In the genomic region with DNA sequence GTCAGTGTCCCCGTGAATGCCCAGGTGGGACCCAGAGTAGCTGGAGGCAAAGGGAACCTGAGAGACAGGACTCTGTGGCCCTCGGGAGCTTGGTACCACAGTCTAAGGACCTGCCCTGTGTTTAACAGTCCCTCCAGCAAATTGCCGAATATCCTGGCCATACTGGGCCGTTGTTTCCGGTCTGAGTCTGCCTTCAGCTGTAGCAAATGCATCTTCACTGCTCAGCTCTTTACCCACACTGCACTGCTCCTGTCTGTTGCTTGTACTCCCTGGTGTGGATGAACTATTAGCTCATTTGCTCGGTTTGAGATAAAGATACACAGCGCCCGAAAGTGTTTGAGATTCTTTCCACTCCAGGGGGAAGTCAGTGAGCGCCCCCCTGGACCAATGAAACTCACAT, we compare ENCODE assay signal across 15 mouse cellular contexts. TPM values are rescaled to one million over a fixed set of nuclear protein-coding genes. Genes with fewer than 3 reads are reported as not detected.
DNase-seq lines count a peak whose midpoint lies in the region; ATAC-seq and TF ChIP-seq lines count a peak whose summit lies in the region.
"Had no signal": no experiment of that assay in that cellular context is flagged by ENCODE, and none has a peak within 500 bp of the region (broad histone marks: within the 10 kb centered on the region; RNA-seq: fewer than 3 reads in every experiment).

No protein-coding gene starts in this region.

- no peak for DNase-seq in hindbrain, embryonic 10.5 days (ENCODE audit: low spot score)
- no peak for DNase-seq in hindbrain, postnatal 0 days (ENCODE audit: low spot score)
- no peak for DNase-seq in midbrain, embryonic 10.5 days (ENCODE audit: low spot score)
- no peak for DNase-seq in adrenal gland, postnatal 25 days
- DNase-seq: adrenal gland, adult 2 months; cerebellum, postnatal 10 days; heart, adult 18-20 months; right cerebral cortex, postnatal 14 days had no signal

- H3K9me3 ChIP-seq in hindbrain, embryonic 10.5 days, result no peaks in the 10 kb centered on the region
- H3K9me3 ChIP-seq in hindbrain, postnatal 0 days (ENCODE audit: low read length), result no peaks in the 10 kb centered on the region
- no peaks in the 10 kb centered on the region for H3K9me3 ChIP-seq in midbrain, embryonic 10.5 days (replicated peaks)
- H3K9me3 ChIP-seq in midbrain, embryonic 16.5 days (replicated peaks; ENCODE audit: control insufficient read depth, low read length, poor library complexity, severe bottlenecking), result no peaks in the 10 kb centered on the region
- no peaks in the 10 kb centered on the region for H3K9me3 ChIP-seq in embryonic facial prominence, embryonic 15.5 days (replicated peaks)
- H3K9me3 ChIP-seq in neural tube, embryonic 15.5 days (replicated peaks), result no peaks in the 10 kb centered on the region

- peaks cover 90% of the 10 kb centered on the region for H3K27me3 ChIP-seq in hindbrain, embryonic 10.5 days (ENCODE audit: insufficient read depth, poor library complexity, severe bottlenecking)
- H3K27me3 ChIP-seq in hindbrain, postnatal 0 days (ENCODE audit: insufficient read depth, low read length), result peaks cover 60% of the 10 kb centered on the region
- H3K27me3 ChIP-seq in midbrain, embryonic 10.5 days (ENCODE audit: low read depth, poor library complexity, severe bottlenecking), result peaks cover 95% of the 10 kb centered on the region
- H3K27me3 ChIP-seq in midbrain, embryonic 16.5 days (ENCODE audit: control insufficient read depth, insufficient read depth, low read depth, low read length), result peaks cover 55% of the 10 kb centered on the region
- peaks cover 80% of the 10 kb centered on the region for H3K27me3 ChIP-seq in embryonic facial prominence, embryonic 15.5 days
- peaks cover 85% of the 10 kb centered on the region for H3K27me3 ChIP-seq in neural tube, embryonic 15.5 days (replicated peaks)

- no peaks in the 10 kb centered on the region for H3K36me3 ChIP-seq in hindbrain, embryonic 10.5 days
- H3K36me3 ChIP-seq in hindbrain, postnatal 0 days (ENCODE audit: insufficient read depth, low read length), result no peaks in the 10 kb centered on the region
- H3K36me3 ChIP-seq in midbrain, embryonic 10.5 days, result no peaks in the 10 kb centered on the region
- H3K36me3 ChIP-seq in midbrain, embryonic 16.5 days (ENCODE audit: control insufficient read depth, insufficient read depth, low read length), result no peaks in the 10 kb centered on the region
- no peaks in the 10 kb centered on the region for H3K36me3 ChIP-seq in embryonic facial prominence, embryonic 15.5 days
- H3K36me3 ChIP-seq in neural tube, embryonic 15.5 days, result no peaks in the 10 kb centered on the region

- peaks cover 67% of the 10 kb centered on the region for H3K4me1 ChIP-seq in hindbrain, embryonic 10.5 days (replicated peaks)
- no peaks in the 10 kb centered on the region; the same call in 1 of the 2 replicates for H3K4me1 ChIP-seq in hindbrain, postnatal 0 days (ENCODE audit: insufficient read depth, low read length)
- H3K4me1 ChIP-seq in midbrain, embryonic 10.5 days, result peaks cover 81% of the 10 kb centered on the region
- H3K4me1 ChIP-seq in midbrain, embryonic 16.5 days (ENCODE audit: control insufficient read depth, insufficient read depth, low read length), result peaks cover 15% of the 10 kb centered on the region
- peaks cover 52% of the 10 kb centered on the region for H3K4me1 ChIP-seq in embryonic facial prominence, embryonic 15.5 days
- H3K4me1 ChIP-seq in neural tube, embryonic 15.5 days, result peaks cover 50% of the 10 kb centered on the region

- H3K27ac ChIP-seq in hindbrain, embryonic 10.5 days, result 0 out of 2 replicates have a peak overlapping the region, but pooled peaks have one; percentile 35
- H3K27ac ChIP-seq in hindbrain, postnatal 0 days, result no peak overlapping the region
- peak overlapping the region; percentile 33; the same call in 1 of the 2 replicates for H3K27ac ChIP-seq in midbrain, embryonic 10.5 days (replicated peaks)
- H3K27ac ChIP-seq in midbrain, embryonic 16.5 days (ENCODE audit: low read length), result no peak overlapping the region
- H3K27ac ChIP-seq in embryonic facial prominence, embryonic 15.5 days (replicated peaks), result no peak overlapping the region
- no peak overlapping the region for H3K27ac ChIP-seq in neural tube, embryonic 15.5 days (replicated peaks)
- H3K27ac ChIP-seq: layer of hippocampus, adult 2 months had no signal

- peak overlapping the region; percentile 56; the same call in 1 of the 2 replicates for H3K4me3 ChIP-seq in hindbrain, embryonic 10.5 days
- no peak overlapping the region for H3K4me3 ChIP-seq in hindbrain, postnatal 0 days (ENCODE audit: low read length)
- H3K4me3 ChIP-seq in midbrain, embryonic 10.5 days, result peak overlapping the region; percentile 60; the same call in 1 of the 2 replicates
- no peak overlapping the region for H3K4me3 ChIP-seq in midbrain, embryonic 16.5 days (ENCODE audit: low read depth, low read length)
- 0 out of 2 replicates have a peak overlapping the region, but pooled peaks have one; percentile 56 for H3K4me3 ChIP-seq in embryonic facial prominence, embryonic 15.5 days (replicated peaks)
- H3K4me3 ChIP-seq in neural tube, embryonic 15.5 days (replicated peaks), result no peak overlapping the region
- H3K4me3 ChIP-seq: layer of hippocampus, adult 2 months had no signal

- no peak for TF ChIP-seq CTCF in hindbrain, postnatal 0 days (IDR thresholded peaks at IDR 0.05; ENCODE audit: low read depth)

- no peak for ATAC-seq in hindbrain, postnatal 0 days
- ATAC-seq in midbrain, embryonic 16.5 days, result no peak
- ATAC-seq in embryonic facial prominence, embryonic 15.5 days (ENCODE audit: insufficient number of reproducible peaks, low FRiP score, low TSS enrichment, low read depth), result no peak
- no peak for ATAC-seq in neural tube, embryonic 15.5 days (ENCODE audit: low FRiP score)
- ATAC-seq: lung, postnatal 0 days had no signal

- WGBS in hindbrain, embryonic 10.5 days, result 21% methylated on average over 9 of the region's 9 CpGs
- 19% methylated on average over 9 of the region's 9 CpGs for WGBS in hindbrain, postnatal 0 days
- 29% methylated on average over 9 of the region's 9 CpGs for WGBS in midbrain, embryonic 10.5 days
- WGBS in midbrain, embryonic 16.5 days, result 25% methylated on average over 9 of the region's 9 CpGs
- WGBS in embryonic facial prominence, embryonic 15.5 days, result 21% methylated on average over 9 of the region's 9 CpGs
- 19% methylated on average over 9 of the region's 9 CpGs for WGBS in neural tube, embryonic 15.5 days

- H3K4me2 ChIP-seq in hindbrain, postnatal 0 days (ENCODE audit: low read depth, low read length), result no peak overlapping the region
- no peak overlapping the region; the same call in 1 of the 2 replicates for H3K4me2 ChIP-seq in midbrain, embryonic 16.5 days (ENCODE audit: low read length)
- peak overlapping the region; percentile 80; the same call in 1 of the 2 replicates for H3K4me2 ChIP-seq in embryonic facial prominence, embryonic 15.5 days (replicated peaks)
- H3K4me2 ChIP-seq in neural tube, embryonic 15.5 days, result peak overlapping the region; percentile 40
- H3K4me2 ChIP-seq: liver, embryonic 11.5 days had no signal

- no peak overlapping the region for H3K9ac ChIP-seq in hindbrain, postnatal 0 days (replicated peaks; ENCODE audit: low read length)
- H3K9ac ChIP-seq in midbrain, embryonic 16.5 days (ENCODE audit: low read depth, low read length), result no peak overlapping the region
- no peak overlapping the region for H3K9ac ChIP-seq in embryonic facial prominence, embryonic 15.5 days
- H3K9ac ChIP-seq in neural tube, embryonic 15.5 days (replicated peaks), result no peak overlapping the region

RNA-seq across cellular contexts. Expression of gene Rspo1, which starts 2.2 kb away (rescaled TPM):
- polyA plus RNA-seq in hindbrain, embryonic 10.5 days (2016; fragmentation: Nextera tagmentation; extraction: Ambion mirVana), result 14.8 and 17.4 TPM in 2 replicates
- 0.36 and 13.6 TPM in 2 replicates for total RNA-seq in hindbrain, postnatal 0 days (2014; rRNA removed)
- polyA plus RNA-seq in hindbrain, postnatal 0 days (2015; fragmentation: Nextera tagmentation; extraction: Ambion mirVana), result 0.74 and 0.95 TPM in 2 replicates
- 11.0 and 16.4 TPM in 2 replicates for polyA plus RNA-seq in midbrain, embryonic 10.5 days (2016; fragmentation: Nextera tagmentation; extraction: Ambion mirVana)
- polyA plus RNA-seq in midbrain, embryonic 16.5 days (2015; fragmentation: Nextera tagmentation; extraction: Ambion mirVana), result 1.7 and 2.2 TPM in 2 replicates
- 21.7 and 23.5 TPM in 2 replicates for polyA plus RNA-seq in embryonic facial prominence, embryonic 15.5 days (2015; fragmentation: Nextera tagmentation; extraction: Ambion mirVana)
- polyA plus RNA-seq in neural tube, embryonic 15.5 days (2015; fragmentation: Nextera tagmentation; extraction: Ambion mirVana), result 1.2 and 2.8 TPM in 2 replicates
- 2.3 and 3.3 TPM in 2 replicates for total RNA-seq in adrenal gland, postnatal 25 days (2021)
- total RNA-seq: monocyte, adult 5-6 weeks had no signal

RNA-seq across cellular contexts. Expression of gene Gnl2, which starts 28.0 kb away (rescaled TPM):
- polyA plus RNA-seq in hindbrain, embryonic 10.5 days (2016; fragmentation: Nextera tagmentation; extraction: Ambion mirVana), result 76.8 and 86.1 TPM in 2 replicates
- total RNA-seq in hindbrain, postnatal 0 days (2014; rRNA removed), result 22.5 and 26.0 TPM in 2 replicates
- 70.2 and 77.6 TPM in 2 replicates for polyA plus RNA-seq in hindbrain, postnatal 0 days (2015; fragmentation: Nextera tagmentation; extraction: Ambion mirVana)
- polyA plus RNA-seq in midbrain, embryonic 10.5 days (2016; fragmentation: Nextera tagmentation; extraction: Ambion mirVana), result 92.1 TPM in 2 replicates
- polyA plus RNA-seq in midbrain, embryonic 16.5 days (2015; fragmentation: Nextera tagmentation; extraction: Ambion mirVana), result 95.9 and 104 TPM in 2 replicates
- polyA plus RNA-seq in embryonic facial prominence, embryonic 15.5 days (2015; fragmentation: Nextera tagmentation; extraction: Ambion mirVana), result 85.9 and 102 TPM in 2 replicates
- polyA plus RNA-seq in neural tube, embryonic 15.5 days (2015; fragmentation: Nextera tagmentation; extraction: Ambion mirVana), result 88.6 and 91.7 TPM in 2 replicates
- total RNA-seq in adrenal gland, postnatal 25 days (2021), result 52.7 and 56.7 TPM in 2 replicates

RNA-seq across cellular contexts. Expression of gene Cdca8, which starts 49.3 kb away (rescaled TPM):
- polyA plus RNA-seq in hindbrain, embryonic 10.5 days (2016; fragmentation: Nextera tagmentation; extraction: Ambion mirVana), result 224 and 253 TPM in 2 replicates
- total RNA-seq in hindbrain, postnatal 0 days (2014; rRNA removed), result 10.8 and 17.1 TPM in 2 replicates
- 28.9 and 35.1 TPM in 2 replicates for polyA plus RNA-seq in hindbrain, postnatal 0 days (2015; fragmentation: Nextera tagmentation; extraction: Ambion mirVana)
- 271 and 298 TPM in 2 replicates for polyA plus RNA-seq in midbrain, embryonic 10.5 days (2016; fragmentation: Nextera tagmentation; extraction: Ambion mirVana)
- 19.7 and 26.1 TPM in 2 replicates for polyA plus RNA-seq in midbrain, embryonic 16.5 days (2015; fragmentation: Nextera tagmentation; extraction: Ambion mirVana)
- polyA plus RNA-seq in embryonic facial prominence, embryonic 15.5 days (2015; fragmentation: Nextera tagmentation; extraction: Ambion mirVana), result 100.0 and 102 TPM in 2 replicates
- 22.1 and 51.7 TPM in 2 replicates for polyA plus RNA-seq in neural tube, embryonic 15.5 days (2015; fragmentation: Nextera tagmentation; extraction: Ambion mirVana)
- total RNA-seq in adrenal gland, postnatal 25 days (2021), result 8.4 and 15.2 TPM in 2 replicates

RNA-seq across cellular contexts. Expression of gene 9930104L06Rik, which starts 51.5 kb away (rescaled TPM):
- polyA plus RNA-seq in hindbrain, embryonic 10.5 days (2016; fragmentation: Nextera tagmentation; extraction: Ambion mirVana), result 13.3 and 18.0 TPM in 2 replicates
- total RNA-seq in hindbrain, postnatal 0 days (2014; rRNA removed), result 12.8 and 15.5 TPM in 2 replicates
- 9.3 and 9.4 TPM in 2 replicates for polyA plus RNA-seq in hindbrain, postnatal 0 days (2015; fragmentation: Nextera tagmentation; extraction: Ambion mirVana)
- 17.4 and 18.9 TPM in 2 replicates for polyA plus RNA-seq in midbrain, embryonic 10.5 days (2016; fragmentation: Nextera tagmentation; extraction: Ambion mirVana)
- polyA plus RNA-seq in midbrain, embryonic 16.5 days (2015; fragmentation: Nextera tagmentation; extraction: Ambion mirVana), result 16.1 and 17.0 TPM in 2 replicates
- polyA plus RNA-seq in embryonic facial prominence, embryonic 15.5 days (2015; fragmentation: Nextera tagmentation; extraction: Ambion mirVana), result 12.4 and 16.7 TPM in 2 replicates
- 14.2 and 15.2 TPM in 2 replicates for polyA plus RNA-seq in neural tube, embryonic 15.5 days (2015; fragmentation: Nextera tagmentation; extraction: Ambion mirVana)
- total RNA-seq in adrenal gland, postnatal 25 days (2021), result 17.5 and 18.0 TPM in 2 replicates

Comparison
In these comparisons a context has a peak if more than half of its experiments do, and no peak if none do; other contexts are left out.
1. H3K27ac ChIP-seq: peak in hindbrain, embryonic 10.5 days (single experiment) and midbrain, embryonic 10.5 days (single experiment); none in hindbrain, postnatal 0 days (single experiment), midbrain, embryonic 16.5 days (single experiment), embryonic facial prominence, embryonic 15.5 days (single experiment) and neural tube, embryonic 15.5 days (single experiment).
2. H3K4me3 ChIP-seq: peak in hindbrain, embryonic 10.5 days (single experiment), midbrain, embryonic 10.5 days (single experiment) and embryonic facial prominence, embryonic 15.5 days (single experiment); none in hindbrain, postnatal 0 days (single experiment), midbrain, embryonic 16.5 days (single experiment) and neural tube, embryonic 15.5 days (single experiment).
3. H3K4me2 ChIP-seq: peak in embryonic facial prominence, embryonic 15.5 days (single experiment) and neural tube, embryonic 15.5 days (single experiment); none in hindbrain, postnatal 0 days (single experiment) and midbrain, embryonic 16.5 days (single experiment).